Mouse (Mus musculus) lung, embryonic 14.5 days (tissue): ENCODE measurements at regions not wholly inside any gene's neighbourhood (a gene's known extent, or its start where the extent isn't known, plus 50 kb on each side); places are given as distances from the start of the nearest gene placed in this dataset. TPM values are rescaled to one million over a fixed set of nuclear protein-coding genes. Genes with fewer than 3 reads are reported as not detected.

ENCODE experiments used
- ATAC-seq: fragments of 200-750 bp; cut with Nextera tagmentation; 2 replicates; pipeline ENCODE4 v1.8.0; 2017; ENCODE audit warnings: mild to moderate bottlenecking, moderate TSS enrichment, moderate library complexity; ENCODE audit not compliant: insufficient read depth
- DNase-seq: peaks from one replicate; pipeline ENCODE4 v3.0.0-alpha.2; 2015
- H3K27ac ChIP-seq: fragments of 300-500 bp; sonication (generic); 2 replicates; pipeline ENCODE4 v1.5.1; 2014; ENCODE audit warnings: low read depth, mild to moderate bottlenecking, moderate library complexity
- H3K27me3 ChIP-seq: fragments of 300-500 bp; sonication (generic); 2 replicates; pipeline ENCODE4 v1.6.1; 2014; ENCODE audit warnings: low read length, control low read depth; ENCODE audit not compliant: insufficient read depth
- H3K36me3 ChIP-seq: fragments of 300-500 bp; sonication (generic); 2 replicates; pipeline ENCODE4 v1.6.1; 2014; ENCODE audit warnings: control low read depth; ENCODE audit not compliant: insufficient read depth
- H3K4me1 ChIP-seq: fragments of 300-500 bp; sonication (generic); 2 replicates; pipeline ENCODE4 v1.6.1; 2014; ENCODE audit warnings: antibody characterized with exemption, control low read depth; ENCODE audit not compliant: insufficient read depth
- H3K4me2 ChIP-seq: fragments of 300-500 bp; sonication (generic); 2 replicates; pipeline ENCODE4 v1.6.1; 2014; ENCODE audit warnings: mild to moderate bottlenecking
- H3K4me3 ChIP-seq: fragments of 300-500 bp; sonication (generic); 2 replicates; pipeline ENCODE4 v1.5.1; 2014; ENCODE audit warnings: low read depth, low read length
- H3K9ac ChIP-seq: fragments of 300-500 bp; sonication (generic); 2 replicates; pipeline ENCODE4 v1.6.1; 2014
- H3K9me3 ChIP-seq: fragments of 300-500 bp; sonication (generic); 2 replicates; pipeline ENCODE4 v1.6.1; 2016; ENCODE audit warnings: low read depth, low read length, control low read depth
- CTCF ChIP-seq: IDR thresholded peaks from 2 replicates; pipeline ENCODE4 v1.5.1; 2016; ENCODE audit warnings: antibody characterized with exemption, low read depth
- WGBS: fragments of 180-500 bp; shearing (Covaris S2); extraction: QIAGEN DNeasy Blood & Tissue Kit; methylation state at CpG from one replicate; pipeline ENCODE4 v1.1.7; 2014; 5-methylcytosine and 5-hydroxymethylcytosine counted together
- microRNA-seq: library from miRNA; unstranded; fragments of <30 nt; microRNA quantifications from one replicate; pipeline ENCODE4, GENCODE M21; 2016; ENCODE audit warnings: borderline number of aligned reads

- ATAC-seq (no peak), DNase-seq (no peak)
- H3K9ac ChIP-seq, result no peak overlapping the region
- H3K9me3 ChIP-seq, result no peaks in the 10 kb centered on the region
- 78% methylated on average over 5 of the region's 5 CpGs for WGBS
- H3K36me3 ChIP-seq, result no peaks in the 10 kb centered on the region
- no peak overlapping the region for H3K4me2 ChIP-seq
- no peak overlapping the region for H3K4me3 ChIP-seq
- TF ChIP-seq CTCF, result no peak
- H3K27ac ChIP-seq, result no peak overlapping the region
- H3K4me1 ChIP-seq, result no peaks in the 10 kb centered on the region
- H3K27me3 ChIP-seq, result no peaks in the 10 kb centered on the region
Measured at GRCm38 (mm10) chr15:22311016-22311415, 237.8 kb upstream of the Cdh18 start.

- H3K9ac ChIP-seq, result no peak overlapping the region
- H3K9me3 ChIP-seq, result no peaks in the 10 kb centered on the region
- H3K27me3 ChIP-seq, result no peaks in the 10 kb centered on the region
- no peaks in the 10 kb centered on the region for H3K36me3 ChIP-seq
- no peak for TF ChIP-seq CTCF
- ATAC-seq, result no peak
- no peak overlapping the region for H3K4me3 ChIP-seq
- no peak overlapping the region for H3K4me2 ChIP-seq
- DNase-seq, result no peak
- no peaks in the 10 kb centered on the region for H3K4me1 ChIP-seq
- H3K27ac ChIP-seq, result no peak overlapping the region
- WGBS, result 85% methylated on average over 7 of the region's 7 CpGs
Measured at GRCm38 (mm10) chr15:22318992-22319391, 229.8 kb upstream of the Cdh18 start.

- Histone ChIP-seq H3K27ac (no peak overlapping the region), H3K9ac (no peak overlapping the region), H3K27me3 (no peaks in the 10 kb centered on the region), H3K4me3 (no peak overlapping the region), H3K36me3 (no peaks in the 10 kb centered on the region), H3K4me1 (no peaks in the 10 kb centered on the region), H3K9me3 (no peaks in the 10 kb centered on the region), H3K4me2 (no peak overlapping the region)
- ATAC-seq (no peak), DNase-seq (peak; percentile 6)
- WGBS, result 37% methylated on average over 3 of the region's 3 CpGs
- TF ChIP-seq CTCF, result no peak
Measured at GRCm38 (mm10) chr15:22338941-22339340, 209.9 kb upstream of the Cdh18 start.

GRCm38 (mm10) chr15:22344321-22344720 lies 204.5 kb upstream of the Cdh18 start:
- Histone ChIP-seq H3K27ac (no peak overlapping the region), H3K27me3 (no peaks in the 10 kb centered on the region), H3K36me3 (no peaks in the 10 kb centered on the region), H3K4me1 (no peaks in the 10 kb centered on the region), H3K4me3 (no peak overlapping the region), H3K9ac (no peak overlapping the region), H3K9me3 (no peaks in the 10 kb centered on the region), H3K4me2 (no peak overlapping the region)
- ATAC-seq (no peak), DNase-seq (no peak)
- TF ChIP-seq CTCF, result no peak

- Histone ChIP-seq H3K9me3 (no peaks in the 10 kb centered on the region), H3K9ac (no peak overlapping the region), H3K36me3 (no peaks in the 10 kb centered on the region), H3K27ac (no peak overlapping the region), H3K4me2 (no peak overlapping the region), H3K4me3 (no peak overlapping the region), H3K27me3 (no peaks in the 10 kb centered on the region), H3K4me1 (no peaks in the 10 kb centered on the region)
- ATAC-seq, result no peak
- DNase-seq, result no peak
- 73% methylated on average over 1 of the region's 1 CpGs for WGBS
- no peak for TF ChIP-seq CTCF
Measured at GRCm38 (mm10) chr15:22351502-22351901, 197.3 kb upstream of the Cdh18 start.

Small RNA genes lying in the stretch of these regions (microRNA-seq; reads per million reads assigned to microRNA genes)
- gene Gm27525, result not detected
